Mouse (Mus musculus): ENCODE data around the gene Fcgr3. TPM values are rescaled to one million over a fixed set of nuclear protein-coding genes. Genes with fewer than 3 reads are reported as not detected.
"Not testable (repeated sequence)": the region's sequence is repeated elsewhere in the genome, so short reads cannot be mapped to it uniquely, and the experiment has no call there.

The Fcgr3 gene
- polyA plus RNA-seq, 1 experiment from 2014 or later, result 7.2 TPM

GRCm38 (mm10) chr1:171101733-171102546 lies 37.2 kb upstream of the Fcgr3 start:
- H3K4me2 ChIP-seq (replicated peaks), result peak overlapping the region; percentile 60

GRCm38 (mm10) chr1:171101033-171101432 lies 36.3 kb upstream of the Fcgr3 start:
- Histone ChIP-seq H3K9ac (no peak overlapping the region), H3K27me3 (no peaks in the 10 kb centered on the region; the same call in 1 of the 2 replicates), H3K4me2 (replicated peaks) (no peak overlapping the region), H3K36me3 (no peaks in the 10 kb centered on the region), H3K4me3 (no peak overlapping the region), H3K4me1 (peaks cover 8% of the 10 kb centered on the region; the same call in 1 of the 2 replicates), H3K27ac (no peak overlapping the region), H3K9me3 (replicated peaks) (no peaks in the 10 kb centered on the region)
- ATAC-seq (ENCODE audit: low FRiP score), result no peak
- WGBS, result 51% methylated on average over 2 of the region's 2 CpGs

More at GRCm38 (mm10) chr1:171101733-171102546, 37.2 kb upstream of the Fcgr3 start:
- WGBS, result under 1% methylated on average over 40 of the region's 40 CpGs
- H3K9me3 ChIP-seq (replicated peaks), result no peaks in the 10 kb centered on the region
- 0 out of 2 replicates have a peak overlapping the region, but pooled peaks have one; percentile 60 for H3K27ac ChIP-seq
- ATAC-seq (ENCODE audit: low FRiP score), result peak; percentile 90
- peak overlapping the region; percentile 60 for H3K9ac ChIP-seq
- no peaks in the 10 kb centered on the region; the same call in 1 of the 2 replicates for H3K27me3 ChIP-seq
- H3K4me1 ChIP-seq, result 0 out of 2 replicates have a peak, but pooled peaks cover 3% of the 10 kb centered on the region
- no peaks in the 10 kb centered on the region for H3K36me3 ChIP-seq
- peak overlapping the region; percentile 64 for H3K4me3 ChIP-seq

DNA sequence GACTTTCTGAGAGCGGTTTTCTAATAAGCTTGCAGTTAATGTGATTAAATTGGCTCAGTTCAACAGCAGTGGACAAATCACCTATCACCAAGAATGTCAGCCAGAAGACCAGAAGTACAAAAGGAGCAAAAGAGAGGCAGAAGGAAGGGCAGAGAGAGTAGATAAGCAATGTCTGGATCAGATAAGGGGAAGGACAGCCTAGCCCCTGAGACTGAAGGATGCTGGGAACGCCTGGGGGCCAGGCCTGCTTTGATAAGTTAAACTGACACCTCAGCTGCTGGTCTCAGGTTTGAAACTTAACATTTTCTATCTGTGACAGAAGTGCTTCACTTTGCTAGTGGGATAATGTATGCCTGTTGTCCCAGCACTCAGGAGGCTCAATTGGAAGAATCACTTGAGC lies 32.9 kb upstream of the Fcgr3 start:
- no peak overlapping the region for H3K4me2 ChIP-seq (replicated peaks)
- no peak overlapping the region for H3K4me3 ChIP-seq
- no peak for ATAC-seq (ENCODE audit: low FRiP score)
- H3K9ac ChIP-seq, result no peak overlapping the region
- WGBS, result 49% methylated on average over 2 of the region's 2 CpGs
- H3K27me3 ChIP-seq, result no peaks in the 10 kb centered on the region; the same call in 1 of the 2 replicates
- no peaks in the 10 kb centered on the region for H3K9me3 ChIP-seq (replicated peaks)
- no peaks in the 10 kb centered on the region for H3K36me3 ChIP-seq
- H3K4me1 ChIP-seq, result peaks cover 5% of the 10 kb centered on the region; the same call in 1 of the 2 replicates
- no peak overlapping the region for H3K27ac ChIP-seq

DNA sequence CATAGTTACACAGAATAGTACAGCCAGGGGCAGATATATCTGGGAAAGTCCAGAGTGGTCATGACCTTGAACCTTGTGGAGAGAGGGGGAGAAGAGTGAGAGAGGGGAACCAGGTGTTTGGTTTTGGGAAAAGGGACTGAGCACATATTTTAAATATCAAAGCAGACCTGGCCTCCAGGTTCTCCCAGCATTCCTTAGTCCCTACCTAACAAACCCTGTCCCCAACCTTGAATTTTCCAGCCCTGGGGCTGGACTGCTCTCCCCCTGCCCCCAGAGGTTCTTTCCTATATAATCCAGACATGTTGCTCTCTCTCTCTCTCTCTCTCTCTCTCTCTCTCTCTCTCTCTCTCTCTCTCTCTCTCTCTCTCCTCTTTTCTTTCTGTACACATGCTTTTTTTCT lies 32.4 kb upstream of the Fcgr3 start:
- ATAC-seq (ENCODE audit: low FRiP score), result no peak
- H3K4me1 ChIP-seq, result peaks cover 5% of the 10 kb centered on the region; the same call in 1 of the 2 replicates
- no peak overlapping the region for H3K4me2 ChIP-seq (replicated peaks)
- H3K4me3 ChIP-seq, result no peak overlapping the region
- no peaks in the 10 kb centered on the region for H3K9me3 ChIP-seq (replicated peaks)
- no peaks in the 10 kb centered on the region; the same call in 1 of the 2 replicates for H3K27me3 ChIP-seq
- H3K27ac ChIP-seq, result no peak overlapping the region
- no peaks in the 10 kb centered on the region for H3K36me3 ChIP-seq
- no peak overlapping the region for H3K9ac ChIP-seq

DNA sequence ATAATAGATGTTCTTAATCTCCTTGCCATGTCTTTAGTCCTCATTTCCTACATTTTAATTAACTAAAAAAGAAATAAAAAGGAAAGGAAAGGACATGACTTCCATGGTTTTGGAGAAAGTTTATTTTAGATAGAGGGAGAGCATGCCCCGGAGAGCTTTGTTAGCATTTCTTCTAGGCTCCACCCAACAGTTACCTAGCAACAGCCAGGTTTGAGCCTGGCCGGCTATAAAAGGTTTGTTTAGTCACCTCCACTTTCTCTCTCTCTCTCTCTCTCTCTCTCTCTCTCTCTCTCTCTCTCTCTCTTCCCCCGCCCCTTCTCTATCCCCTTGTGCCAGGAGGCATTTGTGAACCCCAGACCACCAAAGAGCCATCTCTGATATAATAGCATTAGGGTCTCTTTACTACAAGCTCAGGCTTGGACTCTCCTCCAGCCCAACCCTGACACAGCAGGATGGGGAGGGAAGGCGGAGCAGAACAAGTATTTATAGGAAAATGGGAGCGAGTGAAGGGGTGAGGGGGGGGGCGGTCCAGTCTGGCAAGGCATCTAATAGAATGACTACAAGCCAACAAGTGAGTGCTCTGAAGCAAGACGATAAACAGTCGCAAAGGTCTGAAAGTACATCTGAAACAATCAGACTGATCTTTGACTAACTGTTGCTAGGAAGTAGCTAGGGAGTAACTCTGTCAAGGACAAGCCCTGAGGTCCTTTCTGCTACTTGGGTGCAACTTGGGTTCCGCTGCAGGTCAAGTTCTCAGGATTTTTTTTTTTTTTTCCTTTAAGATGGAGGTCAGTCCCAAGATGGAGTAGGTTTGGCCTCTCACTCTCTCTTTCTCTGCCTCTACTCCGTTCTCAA lies 31.6 kb upstream of the Fcgr3 start:
- no peak overlapping the region for H3K27ac ChIP-seq
- no peak overlapping the region for H3K4me2 ChIP-seq (replicated peaks)
- H3K9me3 ChIP-seq (replicated peaks), result no peaks in the 10 kb centered on the region
- H3K9ac ChIP-seq, result no peak overlapping the region
- no peaks in the 10 kb centered on the region for H3K36me3 ChIP-seq
- H3K27me3 ChIP-seq, result no peaks in the 10 kb centered on the region; the same call in 1 of the 2 replicates
- ATAC-seq (ENCODE audit: low FRiP score), result no peak
- no peak overlapping the region for H3K4me3 ChIP-seq
- 18% methylated on average over 9 of the region's 10 CpGs for WGBS
- H3K4me1 ChIP-seq, result peaks cover 5% of the 10 kb centered on the region; the same call in 1 of the 2 replicates

DNA sequence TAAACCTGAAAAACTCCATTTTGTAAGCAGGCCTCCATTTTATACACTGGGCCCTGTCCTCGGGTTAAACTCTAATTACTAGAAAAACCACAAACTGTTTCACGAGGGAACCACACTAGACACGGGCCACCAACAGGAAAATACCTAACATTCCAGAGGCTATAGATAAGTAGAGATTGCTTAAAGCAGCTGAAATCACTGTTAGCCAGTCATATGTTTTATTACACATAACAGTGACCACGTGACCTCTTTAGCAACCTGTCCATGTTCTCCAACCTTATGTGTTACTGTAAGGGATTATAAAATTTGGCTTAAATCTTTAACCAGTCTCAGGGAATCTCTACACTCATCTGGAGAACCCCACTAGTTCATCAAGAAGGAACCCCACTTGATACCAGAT lies 29.7 kb upstream of the Fcgr3 start:
- Histone ChIP-seq H3K4me2 (replicated peaks) (no peak overlapping the region), H3K27ac (no peak overlapping the region), H3K4me3 (no peak overlapping the region), H3K9ac (no peak overlapping the region), H3K9me3 (replicated peaks) (no peaks in the 10 kb centered on the region), H3K36me3 (no peaks in the 10 kb centered on the region), H3K27me3 (peaks cover 3% of the 10 kb centered on the region; the same call in 1 of the 2 replicates), H3K4me1 (peaks cover 5% of the 10 kb centered on the region; the same call in 1 of the 2 replicates)
- WGBS, result 74% methylated on average over 4 of the region's 4 CpGs
- no peak for ATAC-seq (ENCODE audit: low FRiP score)

GRCm38 (mm10) chr1:171090761-171091160 lies 26.0 kb upstream of the Fcgr3 start:
- Histone ChIP-seq H3K4me2 (replicated peaks) (no peak overlapping the region), H3K4me1 (no peaks in the 10 kb centered on the region), H3K27ac (no peak overlapping the region), H3K36me3 (no peaks in the 10 kb centered on the region), H3K9me3 (replicated peaks) (no peaks in the 10 kb centered on the region), H3K27me3 (peaks cover 22% of the 10 kb centered on the region), H3K9ac (no peak overlapping the region), H3K4me3 (no peak overlapping the region)
- no peak for ATAC-seq (ENCODE audit: low FRiP score)
- WGBS, result 78% methylated on average over 2 of the region's 2 CpGs

GRCm38 (mm10) chr1:171089891-171090290 lies 25.2 kb upstream of the Fcgr3 start:
- Histone ChIP-seq H3K9ac (no peak overlapping the region), H3K4me2 (replicated peaks) (no peak overlapping the region), H3K36me3 (no peaks in the 10 kb centered on the region), H3K9me3 (replicated peaks) (no peaks in the 10 kb centered on the region), H3K27ac (no peak overlapping the region), H3K4me3 (no peak overlapping the region), H3K27me3 (peaks cover 25% of the 10 kb centered on the region), H3K4me1 (no peaks in the 10 kb centered on the region)
- WGBS, result 92% methylated on average over 1 of the region's 1 CpGs
- ATAC-seq (ENCODE audit: low FRiP score), result no peak

DNA sequence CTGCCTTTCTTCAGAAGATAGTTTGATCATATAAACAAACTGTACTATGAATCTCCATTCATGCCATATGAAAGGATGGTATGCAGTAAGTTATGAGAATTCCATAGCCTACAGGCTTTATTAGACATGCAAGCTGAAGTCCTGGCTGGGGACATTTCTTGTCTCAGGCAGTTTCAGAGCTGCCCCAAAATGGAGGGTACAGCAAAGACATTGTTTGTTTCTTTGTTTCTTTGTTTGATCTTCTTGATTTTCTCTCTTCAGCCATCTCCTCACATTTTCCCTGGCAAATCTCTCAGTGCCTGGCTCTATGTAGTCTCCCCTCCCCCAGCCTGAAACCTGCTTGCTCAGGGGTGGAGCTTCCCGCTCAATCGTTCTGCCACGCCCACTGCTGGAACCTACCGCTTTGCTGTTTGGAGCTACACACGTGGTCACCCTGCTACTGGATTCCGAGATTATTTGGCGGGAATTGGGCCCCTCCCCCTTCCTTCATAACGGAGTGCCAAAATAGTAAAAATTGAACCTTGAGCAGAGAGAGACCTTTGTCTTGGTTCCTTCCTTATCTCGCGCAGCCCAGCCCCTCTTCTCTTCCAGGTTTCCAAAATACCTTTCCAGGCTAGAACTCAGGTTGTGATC lies 23.6 kb upstream of the Fcgr3 start:
- not testable (repeated sequence) for H3K36me3 ChIP-seq; ATAC-seq (ENCODE audit: low FRiP score); H3K27ac ChIP-seq; H3K9ac ChIP-seq; H3K4me3 ChIP-seq; H3K4me1 ChIP-seq; H3K9me3 ChIP-seq (replicated peaks)
- peak overlapping the region; percentile 26; the same call in 1 of the 2 replicates for H3K4me2 ChIP-seq (replicated peaks)
- WGBS, result 7% methylated on average over 10 of the region's 10 CpGs
- H3K27me3 ChIP-seq, result peaks cover 28% of the 10 kb centered on the region

DNA sequence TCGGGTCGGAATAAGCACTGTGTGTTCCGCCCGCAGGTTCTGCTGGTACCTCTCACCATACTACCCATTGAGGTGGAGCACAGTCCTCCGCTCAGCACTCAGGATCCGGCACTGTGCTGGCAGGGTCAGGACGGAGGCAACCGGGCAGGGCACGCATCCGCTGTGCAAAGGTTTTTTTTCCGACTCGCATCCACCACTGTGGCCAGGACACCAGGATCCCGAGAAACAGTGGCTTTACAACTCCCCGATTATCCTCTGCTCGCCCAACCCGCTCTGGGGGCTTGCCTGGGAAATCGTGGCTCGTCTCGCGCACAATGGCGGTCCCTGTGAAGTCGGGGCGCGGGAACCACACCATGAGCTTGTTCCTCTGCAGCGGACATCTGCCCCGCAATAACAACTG lies 21.0 kb upstream of the Fcgr3 start:
- peak overlapping the region; percentile 80 for H3K4me2 ChIP-seq (replicated peaks)
- H3K27ac ChIP-seq, result no peak overlapping the region
- peak overlapping the region; percentile 64 for H3K9ac ChIP-seq
- H3K36me3 ChIP-seq, result no peaks in the 10 kb centered on the region
- H3K9me3 ChIP-seq (replicated peaks), result no peaks in the 10 kb centered on the region
- no peak for ATAC-seq (ENCODE audit: low FRiP score)
- H3K4me1 ChIP-seq, result no peaks in the 10 kb centered on the region
- 1% methylated on average over 26 of the region's 26 CpGs for WGBS
- peaks cover 38% of the 10 kb centered on the region for H3K27me3 ChIP-seq
- peak overlapping the region; percentile 44 for H3K4me3 ChIP-seq

- H3K27me3 ChIP-seq, result peaks cover 39% of the 10 kb centered on the region
- WGBS, result 34% methylated on average over 10 of the region's 17 CpGs
- H3K27ac ChIP-seq; H3K9me3 ChIP-seq (replicated peaks); H3K9ac ChIP-seq; H3K36me3 ChIP-seq; H3K4me1 ChIP-seq; H3K4me2 ChIP-seq (replicated peaks); H3K4me3 ChIP-seq: not testable (repeated sequence)
- peak; percentile 17 for ATAC-seq (ENCODE audit: low FRiP score)
Measured at GRCm38 (mm10) chr1:171081512-171082231, 16.9 kb upstream of the Fcgr3 start.

All from hindbrain, embryonic 12.5 days (tissue).